Mouse (Mus musculus): Measurements from ENCODE around the gene Arhgap28. TPM values are rescaled to one million over a fixed set of nuclear protein-coding genes. Genes with fewer than 3 reads are reported as not detected.

The Arhgap28 gene
- polyA plus RNA-seq, 1 experiment from 2014 or later, result 32.8 TPM

DNA sequence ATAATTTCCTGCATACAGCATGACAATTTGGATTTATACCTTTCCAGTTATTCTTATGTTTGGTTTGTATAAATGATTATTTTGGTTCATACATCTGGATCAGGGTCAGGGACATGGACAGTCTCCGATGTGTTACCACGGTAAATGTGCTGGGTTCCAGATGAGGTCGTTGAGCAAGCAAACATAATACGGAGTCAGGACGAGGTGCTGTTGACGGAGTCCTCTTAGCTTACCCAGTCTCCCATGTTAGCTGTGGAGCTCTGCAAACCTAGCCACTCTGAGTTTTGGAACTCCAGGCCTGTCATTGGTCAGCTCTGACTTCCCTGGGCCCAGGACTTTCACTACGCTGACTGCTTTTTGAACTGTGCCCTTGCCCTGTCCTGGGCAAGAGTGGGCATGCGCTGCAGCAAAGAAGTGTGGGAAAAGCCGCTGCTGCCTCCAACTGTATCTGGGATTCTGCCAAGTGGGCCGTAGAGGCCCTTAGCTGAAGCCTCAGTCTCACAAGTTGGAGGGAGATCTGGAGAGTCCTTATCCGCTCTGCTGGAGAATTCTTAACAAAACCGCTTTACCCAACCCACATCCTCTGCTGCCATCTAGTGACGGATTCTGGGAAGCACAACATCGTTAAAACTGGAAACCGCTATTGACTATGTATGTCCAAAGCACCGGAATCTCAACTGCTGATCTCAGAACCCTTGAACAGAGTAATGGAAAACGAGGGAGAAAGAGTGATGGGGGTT, 166.4 kb downstream of the Arhgap28 start:
- 65% methylated on average over 17 of the region's 17 CpGs for WGBS
- no peaks in the 10 kb centered on the region for H3K27me3 ChIP-seq (ENCODE audit: insufficient read depth, poor library complexity, severe bottlenecking)
- no peak overlapping the region for H3K27ac ChIP-seq
- H3K36me3 ChIP-seq, result 0 out of 2 replicates have a peak, but pooled peaks cover 3% of the 10 kb centered on the region
- H3K4me3 ChIP-seq, result no peak overlapping the region
- DNase-seq (ENCODE audit: low spot score), result peak; percentile 73
- H3K9me3 ChIP-seq, result peaks cover 11% of the 10 kb centered on the region
- H3K4me1 ChIP-seq (replicated peaks), result no peaks in the 10 kb centered on the region

- Histone ChIP-seq H3K27ac (no peak overlapping the region), H3K4me1 (replicated peaks) (no peaks in the 10 kb centered on the region), H3K4me3 (no peak overlapping the region), H3K36me3 (no peaks in the 10 kb centered on the region), H3K27me3 (ENCODE audit: insufficient read depth, poor library complexity, severe bottlenecking) (no peaks in the 10 kb centered on the region), H3K9me3 (peaks cover 11% of the 10 kb centered on the region)
- 97% methylated on average over 20 of the region's 20 CpGs for WGBS
- DNase-seq (ENCODE audit: low spot score), result no peak
Measured at GRCm38 (mm10) chr17:67836146-67836895, 167.6 kb downstream of the Arhgap28 start.

GRCm38 (mm10) chr17:67827431-67827830, 176.5 kb downstream of the Arhgap28 start:
- peaks cover 15% of the 10 kb centered on the region for H3K36me3 ChIP-seq
- no peak overlapping the region for H3K27ac ChIP-seq
- no peak for DNase-seq (ENCODE audit: low spot score)
- H3K27me3 ChIP-seq (ENCODE audit: insufficient read depth, poor library complexity, severe bottlenecking), result no peaks in the 10 kb centered on the region
- H3K4me3 ChIP-seq, result no peak overlapping the region
- no peaks in the 10 kb centered on the region for H3K4me1 ChIP-seq (replicated peaks)
- H3K9me3 ChIP-seq, result peaks cover 12% of the 10 kb centered on the region
- WGBS, result 94% methylated on average over 3 of the region's 3 CpGs

- WGBS, result 94% methylated on average over 10 of the region's 10 CpGs
- Histone ChIP-seq H3K9me3 (no peaks in the 10 kb centered on the region), H3K4me1 (replicated peaks) (no peaks in the 10 kb centered on the region), H3K27ac (no peak overlapping the region), H3K36me3 (peaks cover 98% of the 10 kb centered on the region), H3K27me3 (ENCODE audit: insufficient read depth, poor library complexity, severe bottlenecking) (no peaks in the 10 kb centered on the region), H3K4me3 (no peak overlapping the region)
- DNase-seq (ENCODE audit: low spot score), result no peak
Measured at GRCm38 (mm10) chr17:67816916-67817315, 187.0 kb downstream of the Arhgap28 start.

- 94% methylated on average over 11 of the region's 11 CpGs for WGBS
- peaks cover 98% of the 10 kb centered on the region for H3K36me3 ChIP-seq
- no peaks in the 10 kb centered on the region for H3K27me3 ChIP-seq (ENCODE audit: insufficient read depth, poor library complexity, severe bottlenecking)
- H3K9me3 ChIP-seq, result no peaks in the 10 kb centered on the region
- DNase-seq (ENCODE audit: low spot score), result no peak
- no peak overlapping the region for H3K27ac ChIP-seq
- H3K4me3 ChIP-seq, result no peak overlapping the region
- H3K4me1 ChIP-seq (replicated peaks), result no peaks in the 10 kb centered on the region
Measured at GRCm38 (mm10) chr17:67815720-67816119, 188.2 kb downstream of the Arhgap28 start.

DNA sequence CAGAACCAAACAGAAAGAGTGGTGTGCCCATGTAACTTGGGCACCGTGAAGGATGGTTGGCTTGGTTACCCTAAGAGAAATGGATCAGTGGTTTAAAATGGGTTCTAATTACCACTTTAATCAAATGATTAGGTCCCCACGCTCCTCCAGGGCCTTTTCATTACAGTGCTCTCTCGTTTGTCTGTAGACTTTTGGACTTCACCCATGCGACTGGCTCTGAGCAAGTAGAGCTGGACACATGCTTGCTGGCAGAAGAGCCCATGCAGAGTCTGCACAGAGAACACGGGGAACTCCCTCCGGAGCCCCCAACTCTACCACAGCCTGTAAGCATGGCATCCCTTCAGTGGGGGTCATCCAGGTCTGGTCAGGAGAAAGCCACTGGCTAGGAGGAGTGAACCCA, 190.3 kb downstream of the Arhgap28 start:
- DNase-seq (ENCODE audit: low spot score), result no peak
- Histone ChIP-seq H3K27me3 (ENCODE audit: insufficient read depth, poor library complexity, severe bottlenecking) (no peaks in the 10 kb centered on the region), H3K36me3 (peaks cover 100% of the 10 kb centered on the region), H3K4me3 (no peak overlapping the region), H3K4me1 (replicated peaks) (no peaks in the 10 kb centered on the region), H3K27ac (no peak overlapping the region), H3K9me3 (no peaks in the 10 kb centered on the region)
- 92% methylated on average over 6 of the region's 6 CpGs for WGBS

DNA sequence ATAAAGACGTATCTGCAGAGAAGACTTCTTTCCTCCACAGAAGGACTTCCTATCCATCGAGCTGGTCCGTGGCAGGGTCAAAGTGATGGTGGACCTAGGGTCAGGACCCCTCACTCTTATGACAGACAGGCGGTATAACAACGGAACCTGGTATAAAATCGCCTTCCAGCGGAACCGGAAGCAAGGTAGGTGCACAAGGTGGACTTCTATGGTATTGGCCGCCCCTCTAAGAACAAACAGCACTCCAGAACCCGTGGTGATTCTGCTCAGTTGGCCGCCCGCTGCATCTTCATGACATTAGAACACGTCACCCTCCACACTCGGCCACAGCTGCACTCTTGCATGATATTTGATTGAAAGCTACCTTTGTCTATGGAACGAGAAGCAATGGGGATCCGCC, 194.7 kb downstream of the Arhgap28 start:
- Histone ChIP-seq H3K36me3 (peaks cover 97% of the 10 kb centered on the region), H3K4me1 (replicated peaks) (no peaks in the 10 kb centered on the region), H3K27me3 (ENCODE audit: insufficient read depth, poor library complexity, severe bottlenecking) (no peaks in the 10 kb centered on the region), H3K9me3 (no peaks in the 10 kb centered on the region), H3K4me3 (no peak overlapping the region), H3K27ac (no peak overlapping the region)
- no peak for DNase-seq (ENCODE audit: low spot score)
- 92% methylated on average over 16 of the region's 16 CpGs for WGBS

Data from hindbrain, embryonic 10.5 days (tissue).